Mouse (Mus musculus): ENCODE data around the gene Hoxa13. TPM values are rescaled to one million over a fixed set of nuclear protein-coding genes. Genes with fewer than 3 reads are reported as not detected.

The Hoxa13 gene
- total RNA-seq, 2 experiments from 2014 or later: not detected

DNA sequence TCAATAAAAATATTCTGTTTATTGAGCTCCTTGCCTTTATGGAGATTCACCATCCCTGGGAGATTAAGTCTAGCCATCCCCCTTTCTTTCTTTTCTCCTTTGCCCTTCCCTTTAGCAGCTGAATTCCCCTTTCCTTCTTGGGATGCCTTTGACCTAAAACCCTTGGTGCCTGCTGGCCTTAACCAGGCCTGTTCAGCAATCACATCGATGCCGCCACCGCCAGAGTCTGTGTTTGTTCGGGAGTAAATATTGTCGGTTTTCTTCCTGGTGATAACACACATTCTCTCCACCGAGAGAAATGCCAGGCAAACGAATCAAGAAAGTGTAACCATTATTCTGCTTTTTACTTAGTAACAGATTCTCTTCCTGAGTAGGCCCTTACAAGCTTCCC, 22.5 kb downstream of the Hoxa13 start:
- no peak for DNase-seq (ENCODE audit: extremely low spot score in 1 of 2, low spot score in 1 of 2)

- no peak for DNase-seq (ENCODE audit: extremely low spot score in 1 of 2, low spot score in 1 of 2)
Observed at GRCm38 (mm10) chr6:52237346-52238154, 23.1 kb downstream of the Hoxa13 start.

GRCm38 (mm10) chr6:52236806-52237205, 23.9 kb downstream of the Hoxa13 start:
- DNase-seq (ENCODE audit: extremely low spot score in 1 of 2, low spot score in 1 of 2): no peak

GRCm38 (mm10) chr6:52235866-52236265, 24.8 kb downstream of the Hoxa13 start:
- no peak for DNase-seq (ENCODE audit: extremely low spot score in 1 of 2, low spot score in 1 of 2)

- no peak for DNase-seq (ENCODE audit: extremely low spot score in 1 of 2, low spot score in 1 of 2)
Observed at GRCm38 (mm10) chr6:52235267-52235666, 25.4 kb downstream of the Hoxa13 start.

DNA sequence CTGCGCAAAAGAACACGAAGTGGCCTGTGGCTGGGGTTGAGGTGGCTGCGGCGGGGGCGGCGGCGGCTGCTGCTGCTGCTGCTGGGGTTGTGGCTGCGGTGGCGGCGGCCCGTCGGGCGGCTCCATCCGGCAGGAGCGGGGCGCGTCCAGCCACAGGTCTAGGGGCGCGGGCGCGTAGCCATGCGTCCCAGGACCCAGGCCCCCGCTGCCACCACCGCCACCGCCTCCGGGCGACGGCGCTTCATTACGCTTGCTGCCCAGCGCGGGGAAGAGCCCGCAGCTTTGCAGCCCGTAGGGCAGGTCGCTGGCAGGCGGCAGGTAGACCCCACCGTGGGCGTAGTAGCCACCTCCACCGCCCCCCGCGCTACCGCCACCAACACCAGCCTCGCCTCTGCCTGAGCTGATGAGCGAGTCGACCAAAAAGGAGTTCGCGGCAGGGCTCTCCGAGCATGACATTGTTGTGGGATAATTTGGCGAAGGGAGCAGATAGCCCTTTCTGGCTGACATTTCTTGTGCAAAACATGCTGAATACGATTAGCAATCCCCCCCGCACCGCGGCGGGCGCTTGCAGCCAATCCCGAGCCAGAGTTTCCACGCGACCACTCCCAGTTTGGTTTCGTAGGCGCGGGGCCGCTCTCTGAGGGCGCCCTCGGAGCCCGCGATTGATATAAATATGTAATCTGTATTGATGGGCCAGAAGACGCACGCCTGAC, 26.1 kb downstream of the Hoxa13 start:
- DNase-seq (ENCODE audit: extremely low spot score in 1 of 2, low spot score in 1 of 2): no peak

DNA sequence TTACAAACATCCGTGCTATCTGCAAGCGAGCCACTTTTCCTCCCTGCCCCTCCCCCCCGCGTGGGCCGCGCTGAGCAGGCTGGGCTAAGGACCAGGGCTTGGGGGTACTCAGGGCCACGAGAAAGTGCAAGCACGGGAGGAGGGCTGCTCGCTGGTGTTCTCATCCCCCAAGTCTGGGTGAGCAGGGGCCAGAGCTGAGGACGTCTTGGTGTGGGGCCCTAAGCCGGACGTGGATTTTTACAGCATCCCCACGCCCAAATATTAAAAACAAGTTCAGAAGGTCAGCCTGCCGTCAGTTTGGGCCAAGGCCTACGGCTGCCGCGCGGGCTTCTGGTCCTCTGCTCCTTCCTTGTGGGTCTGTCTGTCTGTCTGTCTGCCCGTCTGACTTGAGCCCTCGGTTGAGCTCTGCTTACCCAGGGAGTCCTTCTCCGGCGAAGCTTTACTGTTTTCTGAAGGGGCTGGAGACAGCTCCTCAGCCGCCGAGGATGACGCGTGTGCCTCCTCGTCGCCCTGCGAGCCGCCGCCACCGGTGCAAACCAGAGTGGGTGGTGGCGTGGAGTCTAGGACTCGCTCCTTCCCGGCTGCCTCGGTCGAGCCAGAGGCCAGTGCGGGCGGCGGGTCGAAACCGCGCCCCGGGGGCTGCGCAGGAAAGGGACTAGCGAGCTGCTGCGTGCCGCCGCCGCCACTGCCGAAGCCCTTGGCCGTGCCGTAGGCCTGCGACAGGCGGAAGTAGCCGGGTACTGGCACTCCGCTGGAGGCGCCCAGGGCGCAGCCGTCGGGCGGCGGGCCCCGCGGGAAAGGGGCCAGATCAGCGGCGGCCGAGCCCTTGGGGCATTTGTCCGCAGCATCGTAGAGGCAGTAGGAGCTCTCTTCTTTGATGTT, 26.9 kb downstream of the Hoxa13 start:
- DNase-seq (ENCODE audit: extremely low spot score in 1 of 2, low spot score in 1 of 2): no peak

- DNase-seq (ENCODE audit: extremely low spot score in 1 of 2, low spot score in 1 of 2): no peak
Observed at GRCm38 (mm10) chr6:52232984-52233545, 27.6 kb downstream of the Hoxa13 start.

- no peak for DNase-seq (ENCODE audit: extremely low spot score in 1 of 2, low spot score in 1 of 2)
Observed at GRCm38 (mm10) chr6:52232568-52232965, 28.1 kb downstream of the Hoxa13 start.

- DNase-seq (ENCODE audit: extremely low spot score in 1 of 2, low spot score in 1 of 2): no peak
Observed at GRCm38 (mm10) chr6:52231885-52232567, 28.7 kb downstream of the Hoxa13 start.

DNA sequence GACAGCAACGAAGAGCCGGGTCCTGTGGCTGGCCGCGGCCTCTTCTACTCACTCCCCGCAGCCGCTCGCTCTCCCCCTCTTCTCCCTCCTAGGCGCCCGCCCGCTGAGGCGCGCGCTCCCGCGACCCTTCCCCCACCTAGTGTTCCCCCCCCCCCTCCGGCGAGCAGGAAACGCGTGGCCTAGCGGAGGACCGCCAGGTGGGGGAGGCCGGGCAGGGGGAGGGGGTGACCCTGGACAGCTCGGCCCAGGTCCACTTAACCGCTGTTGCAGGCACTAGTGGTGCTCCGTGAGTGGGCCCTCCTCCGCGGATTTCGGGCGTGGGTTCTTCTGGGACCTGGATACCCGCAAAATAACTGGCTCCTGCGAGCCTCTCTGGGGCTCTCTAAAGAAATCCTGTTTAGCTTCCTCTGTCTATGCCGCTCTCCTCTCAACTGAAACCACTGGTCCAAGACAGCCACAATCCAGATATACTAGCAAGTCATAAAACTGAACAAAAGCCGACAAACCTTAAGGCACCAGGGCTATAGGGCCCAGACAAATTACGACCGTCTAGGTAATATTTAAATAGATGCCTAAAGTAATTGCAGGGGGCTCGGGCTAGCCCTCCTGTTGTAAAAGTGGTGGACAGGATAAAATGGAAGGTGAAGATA, 30.0 kb downstream of the Hoxa13 start, which contains the start of gene Hoxa9:
Gene Hoxa9 (minus strand): TSS at position 574 of the 650 bp plus-strand sequence.
- DNase-seq (ENCODE audit: extremely low spot score in 1 of 2, low spot score in 1 of 2): no peak

- DNase-seq (ENCODE audit: extremely low spot score in 1 of 2, low spot score in 1 of 2): no peak
Observed at GRCm38 (mm10) chr6:52229558-52230416, 30.9 kb downstream of the Hoxa13 start.

GRCm38 (mm10) chr6:52228475-52229465, 31.9 kb downstream of the Hoxa13 start:
- DNase-seq (ENCODE audit: extremely low spot score in 1 of 2, low spot score in 1 of 2): no peak

DNA sequence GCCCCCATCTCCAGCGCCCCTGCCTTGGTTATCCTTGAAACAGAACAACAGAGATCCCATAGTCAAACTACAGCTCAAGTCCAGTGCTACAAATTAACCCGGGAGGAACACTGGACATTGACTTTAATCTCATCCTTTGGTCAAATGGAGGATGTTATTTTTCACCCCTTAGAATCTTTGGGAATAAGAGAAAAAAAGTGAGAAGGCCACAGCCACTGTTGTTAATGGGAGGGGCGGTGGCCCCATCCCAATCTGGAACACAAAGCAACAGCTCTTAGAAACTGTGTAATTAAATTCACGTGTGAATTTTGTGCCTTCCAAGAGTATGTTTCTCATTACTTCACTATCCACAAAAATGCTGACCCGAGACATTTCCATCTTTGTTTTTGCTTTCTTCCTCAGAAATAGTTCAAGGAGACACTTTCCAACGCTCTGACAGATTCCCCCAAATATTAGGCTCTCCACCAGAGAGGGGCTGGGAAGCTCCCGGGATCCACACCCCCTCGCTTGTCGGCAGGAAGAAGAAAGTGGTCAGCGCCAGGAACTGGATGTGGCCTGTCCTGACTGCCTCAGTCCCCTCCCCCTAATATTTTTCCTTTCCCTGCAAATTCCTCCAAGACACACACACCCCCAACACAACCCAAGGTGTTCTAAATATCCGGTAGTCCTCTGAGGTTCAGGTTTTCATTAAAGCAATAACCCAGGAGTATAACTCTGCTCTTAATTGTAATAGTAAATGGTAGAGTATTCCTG, 33.0 kb downstream of the Hoxa13 start:
- DNase-seq (ENCODE audit: extremely low spot score in 1 of 2, low spot score in 1 of 2): no peak

DNA sequence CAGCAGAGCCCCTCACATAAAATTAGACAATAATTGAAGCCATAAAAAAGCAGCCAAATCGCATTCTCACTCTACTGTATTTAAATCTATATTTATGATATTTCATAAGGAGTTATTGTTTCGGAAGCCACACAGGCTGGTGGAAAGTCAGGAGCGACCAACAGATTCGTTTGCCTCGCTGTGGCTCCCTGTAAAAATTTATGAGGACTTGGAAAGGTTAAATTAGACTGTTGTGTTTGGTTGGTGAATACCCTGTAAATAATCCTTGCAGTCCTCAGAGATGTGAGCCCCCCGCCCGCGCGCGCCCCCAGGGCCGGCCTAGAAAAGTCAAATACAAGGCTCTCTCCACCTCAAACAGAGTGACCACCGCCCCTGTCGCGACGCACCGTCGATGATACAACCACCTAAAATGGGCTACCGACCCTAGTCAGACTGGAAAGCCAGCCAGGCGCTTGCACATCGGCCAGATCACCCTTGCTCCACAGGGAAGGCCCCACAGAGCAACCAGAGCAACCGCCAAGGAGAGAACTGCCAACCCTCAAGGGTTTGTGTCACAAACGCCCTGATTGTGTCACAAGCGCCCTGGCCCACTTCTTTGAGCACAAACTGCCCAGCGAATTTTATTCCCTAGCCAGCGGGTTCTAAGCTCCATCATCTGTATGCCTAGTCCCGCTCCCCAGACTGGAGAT, 34.0 kb downstream of the Hoxa13 start:
- no peak for DNase-seq (ENCODE audit: extremely low spot score in 1 of 2, low spot score in 1 of 2)
